Mouse (Mus musculus) kidney, postnatal 0 days (tissue): ENCODE measurements at regions not wholly inside any gene's neighbourhood (a gene's known extent, or its start where the extent isn't known, plus 50 kb on each side); places are given as distances from the start of the nearest gene placed in this dataset.

Experiments
- ATAC-seq: fragments of 200-750 bp; cut with Nextera tagmentation; replicated peaks from 2 replicates; pipeline ENCODE4 v1.8.0; 2017; ENCODE audit warnings: low read depth, moderate number of reproducible peaks, moderate TSS enrichment, moderate library complexity; ENCODE audit not compliant: low FRiP score
- DNase-seq: peaks from one replicate; pipeline ENCODE4 v3.0.0-alpha.2; 2016; ENCODE audit warnings: low spot score
- H3K27ac ChIP-seq: fragments of 300-500 bp; sonication (generic); 2 replicates; pipeline ENCODE4 v1.5.1; 2014; ENCODE audit warnings: mild to moderate bottlenecking
- H3K27me3 ChIP-seq: fragments of 300-500 bp; sonication (generic); 2 replicates; pipeline ENCODE4 v1.6.1; 2014; ENCODE audit warnings: low read length, mixed read lengths; ENCODE audit not compliant: insufficient read depth
- H3K36me3 ChIP-seq: fragments of 300-500 bp; sonication (generic); 2 replicates; pipeline ENCODE4 v1.6.1; 2014; ENCODE audit warnings: low read length, mixed read lengths; ENCODE audit not compliant: insufficient read depth
- H3K4me1 ChIP-seq: fragments of 300-500 bp; sonication (generic); replicated peaks from 2 replicates; pipeline ENCODE4 v1.6.1; 2014; ENCODE audit warnings: antibody characterized with exemption, low read length, mixed read lengths; ENCODE audit not compliant: insufficient read depth
- H3K4me2 ChIP-seq: fragments of 300-500 bp; sonication (generic); 2 replicates; pipeline ENCODE4 v1.6.1; 2014; ENCODE audit warnings: mild to moderate bottlenecking, low read length, moderate library complexity, mixed read lengths
- H3K4me3 ChIP-seq: fragments of 300-500 bp; sonication (generic); replicated peaks from 2 replicates; pipeline ENCODE4 v1.5.1; 2014; ENCODE audit warnings: low read depth, low read length
- H3K9ac ChIP-seq: fragments of 300-500 bp; sonication (generic); 2 replicates; pipeline ENCODE4 v1.6.1; 2014; ENCODE audit warnings: low read depth, low read length
- H3K9me3 ChIP-seq: fragments of 300-500 bp; sonication (generic); replicated peaks from 2 replicates; pipeline ENCODE4 v1.6.1; 2016; ENCODE audit warnings: low read length, inconsistent platforms, mixed read lengths
- CTCF ChIP-seq: IDR thresholded peaks from 2 replicates; pipeline ENCODE4 v1.5.1; 2016; ENCODE audit warnings: antibody characterized with exemption, low read depth, mild to moderate bottlenecking, moderate library complexity
- WGBS: fragments of 180-500 bp; shearing (Covaris S2); extraction: QIAGEN DNeasy Blood & Tissue Kit; methylation state at CpG from one replicate; pipeline ENCODE4 v1.1.7; 2014; 5-methylcytosine and 5-hydroxymethylcytosine counted together

DNA sequence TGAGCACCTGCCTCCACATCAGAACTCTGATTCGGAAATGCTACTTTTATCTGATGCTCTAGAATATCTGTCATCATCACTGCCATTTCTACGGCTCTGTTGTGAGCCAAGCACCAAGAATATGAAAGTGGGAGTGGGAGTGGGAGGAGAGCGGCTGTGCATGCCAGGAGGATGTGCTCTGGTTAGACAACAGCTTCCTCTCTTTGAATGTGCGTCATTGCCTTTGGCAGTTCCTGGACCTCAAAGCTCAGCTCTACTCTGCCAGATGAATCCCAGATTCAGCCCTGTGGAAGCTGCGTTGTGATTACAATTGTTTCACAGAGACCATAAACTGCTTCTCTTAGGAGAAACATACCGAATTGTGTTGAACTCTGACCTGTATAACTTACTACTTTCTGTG lies 106.8 kb upstream of the Tnfaip3 start:
- Histone ChIP-seq H3K9me3 (no peaks in the 10 kb centered on the region), H3K27me3 (no peaks in the 10 kb centered on the region), H3K9ac (no peak overlapping the region), H3K4me1 (0 out of 2 replicates have a peak, but pooled peaks cover 3% of the 10 kb centered on the region), H3K4me3 (no peak overlapping the region), H3K4me2 (no peak overlapping the region), H3K27ac (no peak overlapping the region), H3K36me3 (no peaks in the 10 kb centered on the region)
- TF ChIP-seq CTCF: no peak
- no peak for ATAC-seq
- WGBS: 49% methylated on average over 6 of the region's 6 CpGs
- peak; percentile 48 for DNase-seq

DNA sequence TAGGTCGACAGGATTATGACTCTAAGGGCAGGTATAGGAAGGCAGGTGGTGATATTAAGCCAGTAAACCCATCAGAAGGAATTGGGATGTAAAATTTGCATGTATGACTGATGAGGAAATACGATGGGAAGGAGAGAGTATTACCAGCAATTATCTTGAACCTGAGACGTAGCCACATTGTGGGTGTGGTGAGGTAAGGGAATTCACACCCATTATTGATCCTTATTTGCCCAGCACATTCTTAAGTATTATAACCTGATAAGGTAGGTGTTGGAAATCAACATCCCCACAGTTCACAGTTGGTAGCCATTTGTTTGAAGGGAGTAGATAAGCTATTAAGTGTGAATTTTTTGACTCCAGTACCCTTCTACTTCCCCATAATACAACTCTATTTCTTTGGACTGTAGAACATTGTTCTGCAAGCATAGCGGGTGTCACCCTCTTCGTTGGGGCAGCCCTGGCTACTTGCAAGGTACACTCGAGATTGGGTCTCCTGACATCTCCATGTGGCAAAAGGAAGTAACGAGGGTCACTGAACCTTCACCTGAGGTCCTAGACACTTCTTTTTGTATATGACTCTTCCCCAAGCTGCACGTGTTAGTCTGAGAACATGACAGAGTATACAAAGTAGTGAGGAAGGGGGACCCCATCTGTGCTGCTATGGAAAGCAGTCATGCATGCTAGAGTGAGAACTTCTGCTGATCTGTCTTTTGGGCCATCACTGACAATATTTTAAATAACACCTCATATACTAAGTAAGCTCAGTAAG lies 104.0 kb upstream of the Tnfaip3 start:
- Histone ChIP-seq H3K4me3 (no peak overlapping the region), H3K27ac (no peak overlapping the region), H3K27me3 (no peaks in the 10 kb centered on the region), H3K4me2 (no peak overlapping the region), H3K9me3 (no peaks in the 10 kb centered on the region), H3K4me1 (peaks cover 3% of the 10 kb centered on the region; the same call in 1 of the 2 replicates), H3K36me3 (no peaks in the 10 kb centered on the region), H3K9ac (no peak overlapping the region)
- ATAC-seq (no peak), DNase-seq (no peak)
- TF ChIP-seq CTCF: no peak
- 82% methylated on average over 8 of the region's 8 CpGs for WGBS

DNA sequence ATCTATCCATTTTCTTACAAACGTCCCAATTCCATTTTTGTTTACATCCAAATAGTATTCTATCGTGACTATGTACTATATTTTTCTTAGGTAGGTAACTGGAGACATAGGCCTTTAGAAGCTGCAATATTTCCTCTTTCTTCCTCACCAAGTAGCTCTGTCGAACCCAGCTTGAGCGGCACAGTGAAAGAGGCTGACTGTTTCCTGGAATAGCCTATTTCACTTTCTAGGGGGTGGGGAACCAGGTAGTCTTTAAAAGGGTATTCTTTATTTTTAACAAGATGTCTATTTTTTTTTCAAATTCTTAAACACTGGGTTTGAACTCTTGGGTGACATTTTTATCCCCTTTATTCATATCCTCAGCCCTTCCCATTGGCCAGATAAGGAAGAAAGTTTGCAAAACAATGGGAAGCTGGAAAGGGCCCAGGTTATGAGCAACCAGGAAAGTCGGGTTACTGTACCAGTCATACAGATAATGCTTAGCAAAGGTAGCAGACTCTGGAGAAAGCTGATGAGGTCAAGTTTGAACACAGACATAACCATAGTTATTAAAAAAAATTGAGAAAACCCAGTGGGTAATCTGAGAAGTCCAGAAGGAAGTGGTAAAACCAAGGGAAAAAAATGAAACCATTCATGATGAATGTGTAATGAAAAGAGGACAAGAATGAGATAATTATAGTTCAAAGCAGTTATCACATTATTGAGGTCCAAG lies 103.3 kb upstream of the Tnfaip3 start:
- WGBS: 78% methylated on average over 5 of the region's 5 CpGs
- no peaks in the 10 kb centered on the region for H3K27me3 ChIP-seq
- no peak for TF ChIP-seq CTCF
- DNase-seq (no peak), ATAC-seq (no peak)
- H3K4me1 ChIP-seq: peaks cover 3% of the 10 kb centered on the region; the same call in 1 of the 2 replicates
- no peaks in the 10 kb centered on the region for H3K36me3 ChIP-seq
- H3K27ac ChIP-seq: no peak overlapping the region
- H3K9me3 ChIP-seq: no peaks in the 10 kb centered on the region
- H3K4me3 ChIP-seq: no peak overlapping the region
- H3K4me2 ChIP-seq: no peak overlapping the region
- H3K9ac ChIP-seq: no peak overlapping the region

DNA sequence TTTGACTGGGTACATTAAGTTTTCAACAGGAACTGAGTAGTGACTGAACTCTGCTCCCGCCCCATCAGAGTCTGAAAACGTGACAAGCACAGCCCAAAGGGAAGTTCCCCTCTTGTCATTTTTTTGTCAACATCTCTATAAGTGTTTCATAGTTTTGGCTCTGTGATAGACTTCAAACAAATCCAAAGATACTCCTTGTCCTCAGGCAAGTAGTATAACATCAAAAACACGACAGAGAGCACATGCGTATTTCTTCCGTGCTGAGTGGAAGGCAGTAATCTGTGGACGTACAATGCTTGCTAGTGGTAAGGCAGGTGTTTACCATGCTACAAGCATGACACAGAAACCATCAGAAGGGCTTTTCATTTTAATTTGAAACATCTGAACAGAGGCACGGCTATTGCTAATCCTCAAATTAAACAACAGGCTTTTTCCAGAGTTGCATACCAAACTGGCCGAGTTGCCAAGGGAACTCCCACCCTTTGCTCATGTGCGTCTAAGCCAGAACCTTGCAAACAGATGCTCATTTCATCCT lies 101.7 kb upstream of the Tnfaip3 start:
- Histone ChIP-seq H3K27me3 (no peaks in the 10 kb centered on the region), H3K4me1 (no peaks in the 10 kb centered on the region; the same call in 1 of the 2 replicates), H3K9ac (no peak overlapping the region), H3K4me3 (no peak overlapping the region), H3K9me3 (no peaks in the 10 kb centered on the region), H3K27ac (no peak overlapping the region), H3K4me2 (no peak overlapping the region), H3K36me3 (no peaks in the 10 kb centered on the region)
- TF ChIP-seq CTCF: no peak
- 67% methylated on average over 9 of the region's 9 CpGs for WGBS
- ATAC-seq (no peak), DNase-seq (no peak)

DNA sequence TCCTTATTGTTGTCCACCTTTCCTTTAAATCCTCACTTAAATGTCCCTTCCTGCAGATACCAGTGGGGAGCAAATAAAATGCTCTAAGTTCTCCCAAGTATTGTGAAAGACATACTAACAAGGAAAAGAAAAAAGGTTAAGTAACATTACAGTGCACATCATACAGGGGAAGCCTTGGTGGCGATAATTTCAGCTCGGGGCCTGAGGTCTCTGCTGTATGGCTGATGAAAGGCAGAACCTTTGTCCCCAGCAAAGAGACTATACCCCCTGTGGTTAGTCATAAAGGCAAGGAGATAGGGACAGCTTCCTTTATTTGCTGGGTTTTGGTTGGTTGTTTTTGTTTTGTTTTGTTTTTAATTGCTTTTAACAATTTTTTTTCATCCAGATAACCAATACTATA lies 97.0 kb upstream of the Tnfaip3 start:
- Histone ChIP-seq H3K9me3 (no peaks in the 10 kb centered on the region), H3K27ac (no peak overlapping the region), H3K4me3 (no peak overlapping the region), H3K4me2 (no peak overlapping the region), H3K9ac (no peak overlapping the region), H3K36me3 (no peaks in the 10 kb centered on the region), H3K27me3 (no peaks in the 10 kb centered on the region), H3K4me1 (no peaks in the 10 kb centered on the region; the same call in 1 of the 2 replicates)
- DNase-seq (no peak), ATAC-seq (no peak)
- no peak for TF ChIP-seq CTCF
- WGBS: 76% methylated on average over 2 of the region's 2 CpGs

DNA sequence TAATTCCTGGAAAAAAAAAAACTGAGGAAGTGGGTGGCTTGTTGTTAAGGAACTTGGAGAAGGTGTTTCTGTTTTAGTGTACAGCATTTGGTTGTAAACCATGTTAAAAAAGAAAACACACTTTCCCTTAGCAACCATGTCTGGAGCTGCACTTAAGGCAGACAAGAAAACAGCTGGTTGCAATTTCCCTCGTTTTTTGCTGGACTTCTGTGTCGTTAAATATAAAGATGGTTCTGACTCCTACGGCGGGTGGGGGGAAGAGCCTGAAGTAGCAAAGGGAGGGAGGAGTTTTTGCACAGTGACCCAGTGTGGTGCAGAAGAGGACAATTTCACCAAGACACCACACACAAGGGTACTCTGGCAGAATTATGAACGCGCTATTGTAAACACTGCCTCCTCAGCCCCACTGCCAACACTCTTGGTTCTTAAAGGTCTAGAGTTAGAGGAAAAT lies 89.8 kb upstream of the Tnfaip3 start:
- Histone ChIP-seq H3K9ac (no peak overlapping the region), H3K4me3 (no peak overlapping the region), H3K36me3 (no peaks in the 10 kb centered on the region), H3K27ac (no peak overlapping the region), H3K4me1 (no peaks in the 10 kb centered on the region), H3K27me3 (no peaks in the 10 kb centered on the region), H3K9me3 (no peaks in the 10 kb centered on the region), H3K4me2 (no peak overlapping the region)
- TF ChIP-seq CTCF: no peak
- WGBS: 35% methylated on average over 6 of the region's 6 CpGs
- peak; percentile 53 for DNase-seq
- no peak for ATAC-seq
